Mouse (Mus musculus): Measurements from ENCODE around the gene Gm29427. TPM values are rescaled to one million over a fixed set of nuclear protein-coding genes. Genes with fewer than 3 reads are reported as not detected.
"Not testable (repeated sequence)": the region's sequence is repeated elsewhere in the genome, so short reads cannot be mapped to it uniquely, and the experiment has no call there.

The Gm29427 gene
- polyA plus RNA-seq, 1 experiment from 2014 or later = not detected

DNA sequence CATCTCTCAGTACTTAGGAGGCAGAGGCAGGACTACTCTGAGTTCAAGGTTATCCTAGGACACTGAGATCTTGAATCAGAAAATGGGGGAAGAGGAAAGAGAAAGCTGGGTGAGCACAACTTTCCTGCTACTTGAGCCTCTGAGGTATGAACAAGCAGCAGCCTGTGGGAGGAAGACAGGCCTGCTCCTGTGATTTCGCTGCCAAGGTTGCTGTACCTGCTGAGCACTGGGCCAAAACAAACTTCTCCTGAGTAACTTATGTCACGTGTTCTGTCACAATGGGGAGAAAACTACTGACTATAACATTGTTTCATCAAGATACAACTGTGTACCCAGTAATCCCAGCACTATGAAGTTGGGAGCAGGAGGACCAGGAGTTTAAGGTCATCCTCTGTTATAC, 12.0 kb downstream of the Gm29427 start:
- Histone ChIP-seq H3K4me1 (ENCODE audit: control insufficient read depth, insufficient read depth, low read length) (no peaks in the 10 kb centered on the region), H3K9ac (ENCODE audit: low read depth, low read length) (no peak overlapping the region), H3K27ac (replicated peaks; ENCODE audit: low read depth, low read length) (no peak overlapping the region), H3K27me3 (replicated peaks; ENCODE audit: control insufficient read depth, insufficient read depth, low read length) (no peaks in the 10 kb centered on the region), H3K4me3 (ENCODE audit: low read depth, low read length) (no peak overlapping the region), H3K36me3 (ENCODE audit: control insufficient read depth, insufficient read depth, low read length) (peaks cover 74% of the 10 kb centered on the region), H3K4me2 (ENCODE audit: low read depth, low read length) (no peak overlapping the region), H3K9me3 (ENCODE audit: control insufficient read depth, low read length) (no peaks in the 10 kb centered on the region)
- 87% methylated on average over 2 of the region's 2 CpGs for WGBS
- ATAC-seq (ENCODE audit: low read depth) = no peak
- DNase-seq (ENCODE audit: low spot score) = peak; percentile 5

GRCm38 (mm10) chr1:130701976-130702375, 13.6 kb downstream of the Gm29427 start:
- ATAC-seq (ENCODE audit: low read depth) = no peak
- no peak for DNase-seq (ENCODE audit: low spot score)
- Histone ChIP-seq H3K9ac (ENCODE audit: low read depth, low read length) (no peak overlapping the region), H3K4me1 (ENCODE audit: control insufficient read depth, insufficient read depth, low read length) (no peaks in the 10 kb centered on the region), H3K4me2 (ENCODE audit: low read depth, low read length) (no peak overlapping the region), H3K4me3 (ENCODE audit: low read depth, low read length) (no peak overlapping the region), H3K27ac (replicated peaks; ENCODE audit: low read depth, low read length) (no peak overlapping the region), H3K27me3 (replicated peaks; ENCODE audit: control insufficient read depth, insufficient read depth, low read length) (no peaks in the 10 kb centered on the region), H3K36me3 (ENCODE audit: control insufficient read depth, insufficient read depth, low read length) (peaks cover 80% of the 10 kb centered on the region), H3K9me3 (ENCODE audit: control insufficient read depth, low read length) (no peaks in the 10 kb centered on the region)
- WGBS = 92% methylated on average over 11 of the region's 11 CpGs

- Histone ChIP-seq H3K27ac (replicated peaks; ENCODE audit: low read depth, low read length) (no peak overlapping the region), H3K27me3 (replicated peaks; ENCODE audit: control insufficient read depth, insufficient read depth, low read length) (no peaks in the 10 kb centered on the region), H3K36me3 (ENCODE audit: control insufficient read depth, insufficient read depth, low read length) (peaks cover 71% of the 10 kb centered on the region), H3K9ac (ENCODE audit: low read depth, low read length) (no peak overlapping the region), H3K4me3 (ENCODE audit: low read depth, low read length) (no peak overlapping the region), H3K4me2 (ENCODE audit: low read depth, low read length) (no peak overlapping the region), H3K9me3 (ENCODE audit: control insufficient read depth, low read length) (no peaks in the 10 kb centered on the region), H3K4me1 (ENCODE audit: control insufficient read depth, insufficient read depth, low read length) (no peaks in the 10 kb centered on the region)
- DNase-seq (ENCODE audit: low spot score) = no peak
- ATAC-seq (ENCODE audit: low read depth) = no peak
- WGBS = 94% methylated on average over 10 of the region's 10 CpGs
Measured at GRCm38 (mm10) chr1:130699937-130700633, 15.5 kb downstream of the Gm29427 start.

- Histone ChIP-seq H3K9me3 (ENCODE audit: control insufficient read depth, low read length) (no peaks in the 10 kb centered on the region), H3K27ac (replicated peaks; ENCODE audit: low read depth, low read length) (no peak overlapping the region), H3K9ac (ENCODE audit: low read depth, low read length) (no peak overlapping the region), H3K36me3 (ENCODE audit: control insufficient read depth, insufficient read depth, low read length) (peaks cover 69% of the 10 kb centered on the region), H3K27me3 (replicated peaks; ENCODE audit: control insufficient read depth, insufficient read depth, low read length) (no peaks in the 10 kb centered on the region), H3K4me3 (ENCODE audit: low read depth, low read length) (no peak overlapping the region), H3K4me2 (ENCODE audit: low read depth, low read length) (no peak overlapping the region), H3K4me1 (ENCODE audit: control insufficient read depth, insufficient read depth, low read length) (no peaks in the 10 kb centered on the region)
- 87% methylated on average over 5 of the region's 5 CpGs for WGBS
- DNase-seq (ENCODE audit: low spot score) (no peak), ATAC-seq (ENCODE audit: low read depth) (no peak)
Measured at GRCm38 (mm10) chr1:130698601-130699000, 17.0 kb downstream of the Gm29427 start.

DNA sequence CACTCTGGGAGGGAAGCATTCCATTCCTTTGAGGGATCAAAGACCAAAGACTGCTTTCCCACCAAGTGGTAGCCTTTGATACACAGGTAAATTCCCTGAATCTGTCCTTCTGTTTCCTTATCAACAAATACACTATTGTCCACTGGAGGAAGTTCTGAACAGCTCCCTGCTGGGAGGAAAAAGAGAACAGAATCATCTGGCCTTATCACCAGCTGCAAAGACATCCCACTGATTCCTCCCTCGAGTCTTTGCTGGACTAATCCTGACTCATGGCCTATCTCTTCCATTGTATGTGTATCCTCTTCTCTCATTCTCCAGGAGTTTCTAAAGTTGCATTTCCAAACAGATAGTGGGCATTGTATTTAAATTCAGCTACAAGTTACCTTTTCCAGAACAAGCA, 31.7 kb downstream of the Gm29427 start:
- H3K27ac ChIP-seq (replicated peaks; ENCODE audit: low read depth, low read length) = no peak overlapping the region
- no peak overlapping the region for H3K4me3 ChIP-seq (ENCODE audit: low read depth, low read length)
- no peak for ATAC-seq (ENCODE audit: low read depth)
- H3K4me1 ChIP-seq (ENCODE audit: control insufficient read depth, insufficient read depth, low read length) = no peaks in the 10 kb centered on the region
- H3K4me2 ChIP-seq (ENCODE audit: low read depth, low read length) = no peak overlapping the region
- no peak overlapping the region for H3K9ac ChIP-seq (ENCODE audit: low read depth, low read length)
- no peaks in the 10 kb centered on the region for H3K27me3 ChIP-seq (replicated peaks; ENCODE audit: control insufficient read depth, insufficient read depth, low read length)
- no peaks in the 10 kb centered on the region for H3K36me3 ChIP-seq (ENCODE audit: control insufficient read depth, insufficient read depth, low read length)
- DNase-seq (ENCODE audit: low spot score) = no peak
- no peaks in the 10 kb centered on the region for H3K9me3 ChIP-seq (ENCODE audit: control insufficient read depth, low read length)
- 38% methylated on average over 1 of the region's 1 CpGs for WGBS

- Histone ChIP-seq H3K4me3 (ENCODE audit: low read depth, low read length) (no peak overlapping the region), H3K9me3 (ENCODE audit: control insufficient read depth, low read length) (no peaks in the 10 kb centered on the region), H3K4me1 (ENCODE audit: control insufficient read depth, insufficient read depth, low read length) (no peaks in the 10 kb centered on the region), H3K27ac (replicated peaks; ENCODE audit: low read depth, low read length) (no peak overlapping the region), H3K9ac (ENCODE audit: low read depth, low read length) (no peak overlapping the region), H3K36me3 (ENCODE audit: control insufficient read depth, insufficient read depth, low read length) (no peaks in the 10 kb centered on the region), H3K27me3 (replicated peaks; ENCODE audit: control insufficient read depth, insufficient read depth, low read length) (no peaks in the 10 kb centered on the region), H3K4me2 (ENCODE audit: low read depth, low read length) (no peak overlapping the region)
- no peak for ATAC-seq (ENCODE audit: low read depth)
- DNase-seq (ENCODE audit: low spot score) = no peak
- 66% methylated on average over 6 of the region's 6 CpGs for WGBS
Measured at GRCm38 (mm10) chr1:130681656-130682413, 33.8 kb downstream of the Gm29427 start.

GRCm38 (mm10) chr1:130681075-130681474, 34.5 kb downstream of the Gm29427 start:
- H3K4me2 ChIP-seq (ENCODE audit: low read depth, low read length) = no peak overlapping the region

DNA sequence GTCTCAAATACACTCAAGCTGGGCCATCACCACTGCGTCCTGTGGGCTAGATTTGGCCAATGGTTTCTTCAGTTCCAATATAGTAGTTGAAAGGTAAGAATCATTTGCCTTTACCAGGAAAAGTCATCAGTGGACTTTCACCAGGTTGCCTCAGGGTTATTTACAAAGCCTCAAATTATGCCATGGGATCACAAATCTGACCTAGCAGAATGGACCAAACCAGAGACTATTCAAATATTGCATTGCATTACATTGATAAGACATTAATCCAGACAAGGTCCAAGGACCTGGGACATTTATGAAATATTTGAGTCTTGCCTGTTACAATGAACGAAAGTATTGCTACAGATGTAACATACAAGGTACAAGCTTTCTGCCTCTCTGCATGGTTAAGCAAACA, 37.0 kb downstream of the Gm29427 start:
- Histone ChIP-seq H3K36me3 (ENCODE audit: control insufficient read depth, insufficient read depth, low read length) (no peaks in the 10 kb centered on the region), H3K4me2 (ENCODE audit: low read depth, low read length) (no peak overlapping the region), H3K9me3 (ENCODE audit: control insufficient read depth, low read length) (no peaks in the 10 kb centered on the region), H3K27ac (replicated peaks; ENCODE audit: low read depth, low read length) (no peak overlapping the region), H3K27me3 (replicated peaks; ENCODE audit: control insufficient read depth, insufficient read depth, low read length) (no peaks in the 10 kb centered on the region), H3K4me3 (ENCODE audit: low read depth, low read length) (no peak overlapping the region), H3K9ac (ENCODE audit: low read depth, low read length) (no peak overlapping the region), H3K4me1 (ENCODE audit: control insufficient read depth, insufficient read depth, low read length) (no peaks in the 10 kb centered on the region)
- no peak for ATAC-seq (ENCODE audit: low read depth)
- 85% methylated on average over 2 of the region's 2 CpGs for WGBS
- no peak for DNase-seq (ENCODE audit: low spot score)

More at GRCm38 (mm10) chr1:130681075-130681474, 34.5 kb downstream of the Gm29427 start:
- H3K9ac ChIP-seq (ENCODE audit: low read depth, low read length) = no peak overlapping the region
- no peaks in the 10 kb centered on the region for H3K27me3 ChIP-seq (replicated peaks; ENCODE audit: control insufficient read depth, insufficient read depth, low read length)
- no peak overlapping the region for H3K4me3 ChIP-seq (ENCODE audit: low read depth, low read length)
- no peaks in the 10 kb centered on the region for H3K9me3 ChIP-seq (ENCODE audit: control insufficient read depth, low read length)
- ATAC-seq (ENCODE audit: low read depth) = no peak
- H3K36me3 ChIP-seq (ENCODE audit: control insufficient read depth, insufficient read depth, low read length) = no peaks in the 10 kb centered on the region
- no peak for DNase-seq (ENCODE audit: low spot score)
- 87% methylated on average over 2 of the region's 2 CpGs for WGBS
- no peak overlapping the region for H3K27ac ChIP-seq (replicated peaks; ENCODE audit: low read depth, low read length)
- H3K4me1 ChIP-seq (ENCODE audit: control insufficient read depth, insufficient read depth, low read length) = no peaks in the 10 kb centered on the region

DNA sequence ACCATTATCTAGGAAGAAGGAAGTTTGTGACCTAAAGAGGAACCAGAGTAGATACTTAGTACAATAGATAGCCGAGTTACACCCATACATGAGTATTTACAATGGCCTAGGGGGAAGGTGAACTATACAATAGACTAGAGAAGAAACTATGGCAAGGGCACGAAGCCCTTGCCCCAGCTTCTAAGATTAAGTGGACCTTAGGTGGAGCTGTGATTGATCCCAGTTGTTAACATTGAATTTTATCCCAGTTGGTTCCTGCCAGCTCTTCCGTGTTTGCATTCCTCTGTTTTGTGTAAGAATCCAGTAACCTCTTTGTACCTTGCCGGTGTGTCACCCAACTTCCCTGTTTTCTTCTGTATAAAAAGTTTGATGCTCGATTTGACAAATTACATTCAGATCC, 52.0 kb downstream of the Gm29427 start:
- not testable (repeated sequence) for H3K36me3 ChIP-seq (ENCODE audit: control insufficient read depth, insufficient read depth, low read length); H3K4me3 ChIP-seq (ENCODE audit: low read depth, low read length); H3K27me3 ChIP-seq (replicated peaks; ENCODE audit: control insufficient read depth, insufficient read depth, low read length); H3K9me3 ChIP-seq (ENCODE audit: control insufficient read depth, low read length); ATAC-seq (ENCODE audit: low read depth); H3K4me1 ChIP-seq (ENCODE audit: control insufficient read depth, insufficient read depth, low read length); DNase-seq (ENCODE audit: low spot score); H3K27ac ChIP-seq (replicated peaks; ENCODE audit: low read depth, low read length); H3K9ac ChIP-seq (ENCODE audit: low read depth, low read length); H3K4me2 ChIP-seq (ENCODE audit: low read depth, low read length)
- 85% methylated on average over 5 of the region's 5 CpGs for WGBS
